ENCODE assay signal across 8 mouse cellular contexts in genomic region chr5:53589172-53589960, GRCm38 (mm10).
DNase-seq lines count a peak whose midpoint lies in the region; ATAC-seq lines count a peak whose summit lies in the region.

No protein-coding gene starts in this region.

- no peaks in the 10 kb centered on the region for H3K9me3 ChIP-seq in hindbrain, embryonic 12.5 days (replicated peaks)

- H3K36me3 ChIP-seq in hindbrain, embryonic 12.5 days, result no peaks in the 10 kb centered on the region

- ATAC-seq in hindbrain, embryonic 12.5 days (ENCODE audit: low FRiP score), result peak; percentile 88

- peak overlapping the region; percentile 94 for H3K9ac ChIP-seq in hindbrain, embryonic 12.5 days

- under 1% methylated on average over 65 of the region's 72 CpGs for WGBS in hindbrain, embryonic 12.5 days

- peak; percentile 99 for DNase-seq in NIH3T3 (ENCODE audit: low read depth)
- DNase-seq in cerebellum, postnatal 10 days, result peak; percentile 98 to 99
- DNase-seq in frontal cortex, postnatal 10 days (ENCODE audit: low spot score in 2 of 2), result peak; percentile 92 to 97
- DNase-seq in layer of hippocampus, postnatal 14 days (ENCODE audit: low spot score in 2 of 2), result peak; percentile 97 to 98
- peak; percentile 96 for DNase-seq in lung, postnatal 14 days
- DNase-seq in retina, adult 2 months (ENCODE audit: low read depth, low spot score), result peak; percentile 97
- DNase-seq in thymus, postnatal 36 days, result peak; percentile 93 to 95

- H3K4me1 ChIP-seq in hindbrain, embryonic 12.5 days, result peaks cover 27% of the 10 kb centered on the region

- peak overlapping the region; percentile 92 for H3K4me3 ChIP-seq in hindbrain, embryonic 12.5 days

- H3K27ac ChIP-seq in hindbrain, embryonic 12.5 days, result peak overlapping the region; percentile 98

- peak overlapping the region; percentile 76 for H3K4me2 ChIP-seq in hindbrain, embryonic 12.5 days (replicated peaks)

- peaks cover 6% of the 10 kb centered on the region; the same call in 1 of the 2 replicates for H3K27me3 ChIP-seq in hindbrain, embryonic 12.5 days

Comparison
In these comparisons a context has a peak if more than half of its experiments do, and no peak if none do; other contexts are left out.
1. Peak in every context shown above with its lines: DNase-seq, ATAC-seq, H3K4me3 ChIP-seq and H3K27ac ChIP-seq.